8 mouse cellular contexts compared by ENCODE assay signal in the genomic region with DNA sequence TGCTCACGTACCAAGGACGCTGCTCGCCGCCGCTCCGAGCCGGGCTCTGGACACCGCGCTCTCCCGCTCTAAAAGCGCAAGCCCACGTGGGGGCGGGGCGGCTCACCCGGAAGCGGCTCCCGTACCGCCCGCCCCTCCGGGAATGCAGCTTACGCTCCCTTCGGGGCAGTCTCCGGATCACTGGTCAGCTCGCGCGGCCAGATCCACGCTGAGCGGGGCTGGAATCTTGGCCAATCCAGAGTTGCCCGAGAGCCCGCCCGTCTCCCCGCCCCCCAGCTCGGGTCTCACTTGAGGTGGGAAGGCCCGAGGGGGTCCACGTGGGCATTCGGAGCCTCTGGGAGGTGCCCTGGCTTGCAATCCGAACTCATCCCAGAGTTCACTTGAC. TPM values are rescaled to one million over a fixed set of nuclear protein-coding genes. Genes with fewer than 3 reads are reported as not detected.
A peak's percentile ranks its signal among the peaks of the same experiment; 100 is the strongest.
DNase-seq lines count a peak whose midpoint lies in the region; ATAC-seq lines count a peak whose summit lies in the region.

Gene Alad (minus strand): TSS at position 70 of the 385 bp plus-strand sequence.

- H3K9ac ChIP-seq in embryonic facial prominence, embryonic 12.5 days: peak within 1 kb of the TSS; percentile 75
- peak within 1 kb of the TSS; percentile 85 for H3K9ac ChIP-seq in limb, embryonic 13.5 days
- peak within 1 kb of the TSS; percentile 91 for H3K9ac ChIP-seq in midbrain, embryonic 15.5 days

- H3K27me3 ChIP-seq in embryonic facial prominence, embryonic 12.5 days: no peaks in the 10 kb centered on the region
- H3K27me3 ChIP-seq in limb, embryonic 13.5 days: no peaks in the 10 kb centered on the region
- H3K27me3 ChIP-seq in midbrain, embryonic 15.5 days (replicated peaks): no peaks in the 10 kb centered on the region

- H3K4me1 ChIP-seq in embryonic facial prominence, embryonic 12.5 days: peaks cover 38% of the 10 kb centered on the region
- peaks cover 45% of the 10 kb centered on the region for H3K4me1 ChIP-seq in limb, embryonic 13.5 days
- H3K4me1 ChIP-seq in midbrain, embryonic 15.5 days: peaks cover 34% of the 10 kb centered on the region

- peak within 1 kb of the TSS; percentile 86 for H3K27ac ChIP-seq in embryonic facial prominence, embryonic 12.5 days
- peak within 1 kb of the TSS; percentile 85 for H3K27ac ChIP-seq in limb, embryonic 13.5 days
- peak within 1 kb of the TSS; percentile 79 for H3K27ac ChIP-seq in midbrain, embryonic 15.5 days

- ATAC-seq in embryonic facial prominence, embryonic 12.5 days (ENCODE audit: insufficient number of reproducible peaks, insufficient read depth, low FRiP score, low TSS enrichment): peak; percentile 70
- ATAC-seq in limb, embryonic 13.5 days (ENCODE audit: low FRiP score, low read depth): peak; percentile 81
- ATAC-seq in midbrain, embryonic 15.5 days (replicated peaks): peak; percentile 88

- WGBS in embryonic facial prominence, embryonic 12.5 days: under 1% methylated on average over 37 of the region's 37 CpGs
- 0% methylated on average over 31 of the region's 37 CpGs for WGBS in limb, embryonic 13.5 days
- under 1% methylated on average over 37 of the region's 37 CpGs for WGBS in midbrain, embryonic 15.5 days

- H3K4me3 ChIP-seq in embryonic facial prominence, embryonic 12.5 days: peak within 1 kb of the TSS; percentile 78
- peak within 1 kb of the TSS; percentile 70 for H3K4me3 ChIP-seq in limb, embryonic 13.5 days
- H3K4me3 ChIP-seq in midbrain, embryonic 15.5 days: peak within 1 kb of the TSS; percentile 82

- peak within 1 kb of the TSS; percentile 74 for H3K4me2 ChIP-seq in embryonic facial prominence, embryonic 12.5 days (replicated peaks)
- H3K4me2 ChIP-seq in limb, embryonic 13.5 days (replicated peaks): peak within 1 kb of the TSS; percentile 81
- peak within 1 kb of the TSS; percentile 79 for H3K4me2 ChIP-seq in midbrain, embryonic 15.5 days

- DNase-seq in 416B (ENCODE audit: low read depth): peak; percentile 90
- DNase-seq in adrenal gland, postnatal 36 days: peak; percentile 94 to 97
- DNase-seq in heart, adult 11 months: peak; percentile 99
- peak; percentile 92 for DNase-seq in kidney, adult 18-20 months
- DNase-seq in spleen, adult 18-20 months: peak; percentile 66 to 82

- H3K9me3 ChIP-seq in embryonic facial prominence, embryonic 12.5 days: no peaks in the 10 kb centered on the region
- no peaks in the 10 kb centered on the region for H3K9me3 ChIP-seq in limb, embryonic 13.5 days
- H3K9me3 ChIP-seq in midbrain, embryonic 15.5 days: no peaks in the 10 kb centered on the region

- peaks cover 16% of the 10 kb centered on the region for H3K36me3 ChIP-seq in embryonic facial prominence, embryonic 12.5 days
- peaks cover 21% of the 10 kb centered on the region; the same call in 1 of the 2 replicates for H3K36me3 ChIP-seq in limb, embryonic 13.5 days
- no peaks in the 10 kb centered on the region for H3K36me3 ChIP-seq in midbrain, embryonic 15.5 days (replicated peaks)

RNA-seq across cellular contexts. Expression of gene Alad, which starts in this region (rescaled TPM):
- 10 to 100 TPM; 86.9 to 99.8 TPM for total RNA-seq in adrenal gland, postnatal 36 days (2021)
- 76.9 and 78.5 TPM in 2 replicates for polyA plus RNA-seq in embryonic facial prominence, embryonic 12.5 days (2016; fragmentation: Nextera tagmentation; extraction: Ambion mirVana)
- polyA plus RNA-seq in limb, embryonic 13.5 days (2015; fragmentation: Nextera tagmentation; extraction: Ambion mirVana): 79.7 and 85.4 TPM in 2 replicates
- 71.2 and 72.1 TPM in 2 replicates for polyA plus RNA-seq in midbrain, embryonic 15.5 days (2015; fragmentation: Nextera tagmentation; extraction: Ambion mirVana)

Comparison
In these comparisons a context has a peak if more than half of its experiments do, and no peak if none do; other contexts are left out.
1. Peak in every context shown above with its lines: DNase-seq, ATAC-seq, H3K4me3 ChIP-seq and H3K27ac ChIP-seq.